18 mouse cellular contexts compared by ENCODE assay signal in genomic region chr4:32569054-32569453, GRCm38 (mm10). TPM values are rescaled to one million over a fixed set of nuclear protein-coding genes. Genes with fewer than 3 reads are reported as not detected.
A peak's percentile ranks its signal among the peaks of the same experiment; 100 is the strongest.
DNase-seq lines count a peak whose midpoint lies in the region; ATAC-seq lines count a peak whose summit lies in the region.
"Had no signal": no experiment of that assay in that cellular context is flagged by ENCODE, and none has a peak within 500 bp of the region (broad histone marks: within the 10 kb centered on the region; RNA-seq: fewer than 3 reads in every experiment).

No protein-coding gene starts in this region.

- no peak overlapping the region for H3K9ac ChIP-seq in hindbrain, embryonic 12.5 days
- H3K9ac ChIP-seq in hindbrain, embryonic 16.5 days (ENCODE audit: low read depth, low read length), result no peak overlapping the region
- 0 out of 2 replicates have a peak overlapping the region, but pooled peaks have one; percentile 2 for H3K9ac ChIP-seq in neural tube, embryonic 13.5 days
- H3K9ac ChIP-seq in liver, embryonic 12.5 days, result no peak overlapping the region
- no peak overlapping the region for H3K9ac ChIP-seq in heart, embryonic 11.5 days (ENCODE audit: low read depth, low read length)

- WGBS in hindbrain, embryonic 12.5 days, result 88% methylated on average over 4 of the region's 4 CpGs
- 69% methylated on average over 4 of the region's 4 CpGs for WGBS in hindbrain, embryonic 16.5 days
- 62% methylated on average over 4 of the region's 4 CpGs for WGBS in neural tube, embryonic 13.5 days
- WGBS in liver, embryonic 12.5 days (ENCODE audit: insufficient replicate concordance), result 54% methylated on average over 4 of the region's 4 CpGs
- 82% methylated on average over 4 of the region's 4 CpGs for WGBS in heart, embryonic 11.5 days (ENCODE audit: insufficient replicate concordance)

- H3K36me3 ChIP-seq in hindbrain, embryonic 12.5 days, result peaks cover 18% of the 10 kb centered on the region
- H3K36me3 ChIP-seq in hindbrain, embryonic 16.5 days (ENCODE audit: control insufficient read depth, insufficient read depth, low read length), result no peaks in the 10 kb centered on the region
- H3K36me3 ChIP-seq in neural tube, embryonic 13.5 days, result peaks cover 22% of the 10 kb centered on the region
- no peaks in the 10 kb centered on the region for H3K36me3 ChIP-seq in liver, embryonic 12.5 days
- no peaks in the 10 kb centered on the region for H3K36me3 ChIP-seq in heart, embryonic 11.5 days (ENCODE audit: control insufficient read depth, insufficient read depth, low read length)
- H3K36me3 ChIP-seq: G1E had no signal

- no peak overlapping the region for H3K4me2 ChIP-seq in hindbrain, embryonic 12.5 days (replicated peaks)
- no peak overlapping the region for H3K4me2 ChIP-seq in hindbrain, embryonic 16.5 days (ENCODE audit: low read length)
- H3K4me2 ChIP-seq in neural tube, embryonic 13.5 days, result no peak overlapping the region
- H3K4me2 ChIP-seq in liver, embryonic 12.5 days, result no peak overlapping the region
- no peak overlapping the region for H3K4me2 ChIP-seq in heart, embryonic 11.5 days

- 0 out of 2 replicates have a peak overlapping the region, but pooled peaks have one; percentile 62 for H3K27ac ChIP-seq in hindbrain, embryonic 12.5 days
- H3K27ac ChIP-seq in hindbrain, embryonic 16.5 days (ENCODE audit: low read depth, low read length), result no peak overlapping the region; the same call in 1 of the 2 replicates
- H3K27ac ChIP-seq in neural tube, embryonic 13.5 days (replicated peaks), result peak overlapping the region; percentile 54
- peak overlapping the region; percentile 69; the same call in 1 of the 2 replicates for H3K27ac ChIP-seq in liver, embryonic 12.5 days
- H3K27ac ChIP-seq in heart, embryonic 11.5 days (ENCODE audit: low read depth, low read length), result no peak overlapping the region
- H3K27ac ChIP-seq: embryonic facial prominence, embryonic 10.5 days had no signal

- no peak for ATAC-seq in hindbrain, embryonic 12.5 days (ENCODE audit: low FRiP score)
- ATAC-seq in hindbrain, embryonic 16.5 days, result no peak
- ATAC-seq in neural tube, embryonic 13.5 days (ENCODE audit: low read depth), result no peak
- no peak for ATAC-seq in liver, embryonic 12.5 days
- ATAC-seq in heart, embryonic 11.5 days (replicated peaks; ENCODE audit: insufficient number of reproducible peaks, low FRiP score, low TSS enrichment), result no peak

- no peak overlapping the region for H3K4me3 ChIP-seq in hindbrain, embryonic 12.5 days
- no peak overlapping the region for H3K4me3 ChIP-seq in hindbrain, embryonic 16.5 days (ENCODE audit: low read length)
- H3K4me3 ChIP-seq in neural tube, embryonic 13.5 days, result no peak overlapping the region
- no peak overlapping the region for H3K4me3 ChIP-seq in liver, embryonic 12.5 days
- no peak overlapping the region for H3K4me3 ChIP-seq in heart, embryonic 11.5 days (ENCODE audit: low read depth, low read length)
- H3K4me3 ChIP-seq: embryonic facial prominence, embryonic 10.5 days; gastrocnemius, adult 2 months had no signal

- DNase-seq in neural tube, embryonic 10.5 days (ENCODE audit: extremely low spot score, low spot score), result no peak
- DNase-seq in c-Kit-positive CD71-positive TER-119-positive erythroid progenitor cells, embryonic 14.5 days (ENCODE audit: low spot score), result no peak
- no peak for DNase-seq in lung, postnatal 25 days (ENCODE audit: low spot score)
- DNase-seq: cerebellum, postnatal 14 days; gastrocnemius, adult 2 months; heart, adult 11 months; kidney, adult 9 months; kidney, postnatal 4 days; left cerebral cortex, postnatal 4 days; lung, adult 2 months had no signal

- no peaks in the 10 kb centered on the region for H3K27me3 ChIP-seq in hindbrain, embryonic 12.5 days
- no peaks in the 10 kb centered on the region for H3K27me3 ChIP-seq in hindbrain, embryonic 16.5 days (replicated peaks; ENCODE audit: control insufficient read depth, insufficient read depth, low read length)
- no peaks in the 10 kb centered on the region for H3K27me3 ChIP-seq in neural tube, embryonic 13.5 days
- no peaks in the 10 kb centered on the region for H3K27me3 ChIP-seq in liver, embryonic 12.5 days (replicated peaks)
- no peaks in the 10 kb centered on the region for H3K27me3 ChIP-seq in heart, embryonic 11.5 days (ENCODE audit: control insufficient read depth, insufficient read depth, low read length)

- H3K9me3 ChIP-seq in hindbrain, embryonic 12.5 days (replicated peaks), result 0 out of 2 replicates have a peak, but pooled peaks cover 4% of the 10 kb centered on the region
- H3K9me3 ChIP-seq in hindbrain, embryonic 16.5 days (ENCODE audit: control insufficient read depth, low read length), result no peaks in the 10 kb centered on the region
- no peaks in the 10 kb centered on the region for H3K9me3 ChIP-seq in neural tube, embryonic 13.5 days
- no peaks in the 10 kb centered on the region for H3K9me3 ChIP-seq in liver, embryonic 12.5 days (replicated peaks)
- H3K9me3 ChIP-seq in heart, embryonic 11.5 days (replicated peaks; ENCODE audit: control insufficient read depth, low read length), result no peaks in the 10 kb centered on the region
- H3K9me3 ChIP-seq: embryonic facial prominence, embryonic 10.5 days; G1E had no signal

- peaks cover 21% of the 10 kb centered on the region for H3K4me1 ChIP-seq in hindbrain, embryonic 12.5 days
- H3K4me1 ChIP-seq in hindbrain, embryonic 16.5 days (ENCODE audit: control insufficient read depth, insufficient read depth, low read depth, low read length), result peaks cover 12% of the 10 kb centered on the region
- H3K4me1 ChIP-seq in neural tube, embryonic 13.5 days (replicated peaks), result peaks cover 34% of the 10 kb centered on the region
- 0 out of 2 replicates have a peak, but pooled peaks cover 7% of the 10 kb centered on the region for H3K4me1 ChIP-seq in liver, embryonic 12.5 days
- H3K4me1 ChIP-seq in heart, embryonic 11.5 days (ENCODE audit: control insufficient read depth, insufficient read depth, low read length), result no peaks in the 10 kb centered on the region

RNA-seq across cellular contexts. Expression of gene Gja10, which starts 33.5 kb away (rescaled TPM):
- not detected in 2 replicates for polyA plus RNA-seq in hindbrain, embryonic 12.5 days (2016; fragmentation: Nextera tagmentation; extraction: Ambion mirVana)
- polyA plus RNA-seq in hindbrain, embryonic 16.5 days (2015; fragmentation: Nextera tagmentation; extraction: Ambion mirVana), result not detected in 2 replicates
- not detected in 2 replicates for polyA plus RNA-seq in neural tube, embryonic 13.5 days (2015; fragmentation: Nextera tagmentation; extraction: Ambion mirVana)
- polyA plus RNA-seq in liver, embryonic 12.5 days (2016; fragmentation: Nextera tagmentation; extraction: Ambion mirVana), result 0.06 TPM in 2 replicates
- not detected in 2 replicates for polyA plus RNA-seq in heart, embryonic 11.5 days (2014; fragmentation: Nextera tagmentation; extraction: Ambion mirVana)
- polyA plus RNA-seq: G1E; heart, embryonic 16.5 days; lung, adult 2 months had no signal

RNA-seq across cellular contexts. Expression of gene Casp8ap2, which starts 46.2 kb away (rescaled TPM):
- 51.4 and 55.9 TPM in 2 replicates for polyA plus RNA-seq in hindbrain, embryonic 12.5 days (2016; fragmentation: Nextera tagmentation; extraction: Ambion mirVana)
- 33.0 and 36.5 TPM in 2 replicates for polyA plus RNA-seq in hindbrain, embryonic 16.5 days (2015; fragmentation: Nextera tagmentation; extraction: Ambion mirVana)
- polyA plus RNA-seq in neural tube, embryonic 13.5 days (2015; fragmentation: Nextera tagmentation; extraction: Ambion mirVana), result 39.7 and 58.5 TPM in 2 replicates
- 36.2 and 36.6 TPM in 2 replicates for polyA plus RNA-seq in liver, embryonic 12.5 days (2016; fragmentation: Nextera tagmentation; extraction: Ambion mirVana)
- polyA plus RNA-seq in heart, embryonic 11.5 days (2014; fragmentation: Nextera tagmentation; extraction: Ambion mirVana), result 30.0 and 42.0 TPM in 2 replicates

Comparison
In these comparisons a context has a peak if more than half of its experiments do, and no peak if none do; other contexts are left out.
1. H3K27ac ChIP-seq: peak in hindbrain, embryonic 12.5 days (single experiment), neural tube, embryonic 13.5 days (single experiment) and liver, embryonic 12.5 days (single experiment); none in hindbrain, embryonic 16.5 days (single experiment) and heart, embryonic 11.5 days (single experiment).